Mouse (Mus musculus) lung, postnatal 0 days (tissue): ENCODE results near the gene Rbfox1.

Experiments
- CTCF ChIP-seq: IDR thresholded peaks from 2 replicates; pipeline ENCODE4 v1.5.1; 2016; ENCODE audit warnings: antibody characterized with exemption, mild to moderate bottlenecking
- EP300 ChIP-seq: IDR thresholded peaks from 2 replicates; pipeline ENCODE4 v1.6.1; 2016; ENCODE audit warnings: antibody characterized with exemption, mild to moderate bottlenecking, control low read depth

DNA sequence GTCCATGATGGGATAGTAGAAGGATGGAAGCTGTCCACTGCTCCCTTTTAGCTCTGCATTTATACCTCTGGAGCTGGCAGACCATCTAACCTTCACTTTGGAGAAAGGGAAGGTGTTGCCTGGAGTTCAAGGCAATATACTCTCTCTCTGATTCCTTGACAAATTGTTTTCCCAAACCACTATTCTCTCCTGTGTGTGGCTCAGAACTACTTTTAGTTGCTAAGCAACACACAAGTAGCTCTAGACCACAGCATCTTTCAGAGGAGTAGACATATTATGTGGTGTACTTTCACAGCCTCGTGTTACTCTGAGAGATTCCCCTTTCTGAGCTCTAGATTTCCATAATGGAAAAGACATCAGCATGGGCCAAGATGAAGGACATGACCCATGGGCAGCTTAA lies 417.9 kb downstream of the Rbfox1 start:
- TF ChIP-seq EP300 (no peak), CTCF (no peak)
